20 mouse cellular contexts compared by ENCODE assay signal in the genomic region with DNA sequence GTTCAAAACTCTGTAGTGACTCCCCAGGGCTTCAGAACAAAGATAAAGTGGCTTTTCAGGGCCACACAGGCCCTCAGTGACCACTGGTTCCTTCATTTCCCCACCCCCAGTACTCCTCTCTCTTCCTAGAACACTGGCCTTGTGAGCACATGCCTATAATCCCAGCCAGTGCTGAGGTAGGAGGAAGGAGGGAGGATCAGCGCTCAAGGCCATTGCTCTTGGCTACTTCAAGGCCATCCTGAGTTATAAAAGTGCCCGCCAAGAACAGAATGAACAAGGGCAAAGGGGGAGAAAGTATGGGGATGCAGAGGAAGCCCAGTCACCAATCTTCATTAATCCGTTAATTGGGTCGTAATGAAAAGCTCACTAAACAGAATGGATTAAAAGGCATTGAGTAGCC. TPM values are rescaled to one million over a fixed set of nuclear protein-coding genes. Genes with fewer than 3 reads are reported as not detected.
A peak's percentile ranks its signal among the peaks of the same experiment; 100 is the strongest.
DNase-seq lines count a peak whose midpoint lies in the region; ATAC-seq lines count a peak whose summit lies in the region.
"Had no signal": no experiment of that assay in that cellular context is flagged by ENCODE, and none has a peak within 500 bp of the region (broad histone marks: within the 10 kb centered on the region; RNA-seq: fewer than 3 reads in every experiment).

No protein-coding gene starts in this region.

- no peaks in the 10 kb centered on the region for H3K27me3 ChIP-seq in intestine, embryonic 15.5 days (replicated peaks)
- H3K27me3 ChIP-seq: forebrain, embryonic 15.5 days; heart, embryonic 12.5 days; hindbrain, embryonic 15.5 days had no signal

- no peak for ATAC-seq in intestine, embryonic 15.5 days
- ATAC-seq: forebrain, embryonic 15.5 days; intestine, postnatal 0 days had no signal

- 89% methylated on average over 4 of the region's 4 CpGs for WGBS in intestine, embryonic 15.5 days

- no peak overlapping the region for H3K4me3 ChIP-seq in intestine, embryonic 15.5 days (replicated peaks)
- H3K4me3 ChIP-seq: embryonic facial prominence, embryonic 10.5 days; forebrain, embryonic 10.5 days; forebrain, embryonic 15.5 days; heart, embryonic 12.5 days; hindbrain, embryonic 15.5 days had no signal

- peak; percentile 68 to 69 for DNase-seq in adrenal gland, adult (ENCODE audit: inconsistent age in 2 of 2, low spot score in 1 of 2)
- DNase-seq in adrenal gland, postnatal 25 days = no peak
- DNase-seq in ovary, adult 18-20 months (ENCODE audit: low spot score) = peak; percentile 74
- DNase-seq in ovary, postnatal 10 days (ENCODE audit: low spot score) = no peak
- DNase-seq in testis, postnatal 10 days (ENCODE audit: low spot score) = peak; percentile 53
- DNase-seq in gastrocnemius, adult 8-10 months (ENCODE audit: low spot score in 2 of 2) = no peak
- DNase-seq: cerebellum, adult 11-12 months; cerebellum, adult 9-10 months; cerebellum, postnatal 36 days; gastrocnemius, postnatal 10 days; heart, postnatal 36 days; kidney, adult 9 months had no signal

- no peak overlapping the region for H3K4me2 ChIP-seq in intestine, embryonic 15.5 days (replicated peaks)
- H3K4me2 ChIP-seq: forebrain, embryonic 15.5 days; heart, embryonic 12.5 days; hindbrain, embryonic 15.5 days had no signal

- H3K4me1 ChIP-seq in intestine, embryonic 15.5 days (replicated peaks) = no peaks in the 10 kb centered on the region
- H3K4me1 ChIP-seq: embryonic facial prominence, embryonic 10.5 days; forebrain, embryonic 15.5 days; hindbrain, embryonic 15.5 days had no signal

- no peak overlapping the region for H3K9ac ChIP-seq in intestine, embryonic 15.5 days
- H3K9ac ChIP-seq: forebrain, embryonic 15.5 days; heart, embryonic 12.5 days; hindbrain, embryonic 15.5 days had no signal

- H3K9me3 ChIP-seq in intestine, embryonic 15.5 days = no peaks in the 10 kb centered on the region
- H3K9me3 ChIP-seq: embryonic facial prominence, embryonic 10.5 days; forebrain, embryonic 10.5 days; forebrain, embryonic 15.5 days; heart, embryonic 12.5 days; hindbrain, embryonic 15.5 days had no signal

- H3K36me3 ChIP-seq in intestine, embryonic 15.5 days = no peaks in the 10 kb centered on the region
- H3K36me3 ChIP-seq: embryonic facial prominence, embryonic 10.5 days; forebrain, embryonic 10.5 days; forebrain, embryonic 15.5 days; heart, embryonic 12.5 days; hindbrain, embryonic 15.5 days had no signal

- no peak overlapping the region for H3K27ac ChIP-seq in intestine, embryonic 15.5 days
- H3K27ac ChIP-seq: embryonic facial prominence, embryonic 10.5 days; forebrain, embryonic 10.5 days; forebrain, embryonic 15.5 days; hindbrain, embryonic 15.5 days had no signal

RNA-seq across cellular contexts. Expression of a gene that starts 44.1 kb away (rescaled TPM):
- total RNA-seq in adrenal gland, postnatal 25 days (2021) = 10.1 and 11.8 TPM in 2 replicates
- total RNA-seq in gastrocnemius, adult 8-10 months (2022) = 1 to 10 TPM; 2.1 to 3.5 (median 3.3) TPM
- polyA plus RNA-seq in intestine, embryonic 15.5 days (2015; fragmentation: Nextera tagmentation; extraction: Ambion mirVana) = 17.4 and 19.4 TPM in 2 replicates

RNA-seq across cellular contexts. Expression of a gene that starts 44.1 kb away (rescaled TPM):
- total RNA-seq in adrenal gland, postnatal 25 days (2021) = 16.3 and 21.5 TPM in 2 replicates
- total RNA-seq in gastrocnemius, adult 8-10 months (2022) = 10 to 100 TPM; 12.7 to 32.8 (median 20.0) TPM
- polyA plus RNA-seq in intestine, embryonic 15.5 days (2015; fragmentation: Nextera tagmentation; extraction: Ambion mirVana) = 29.3 and 31.7 TPM in 2 replicates

RNA-seq across cellular contexts. Expression of a gene that starts 49.2 kb away (rescaled TPM):
- 0.39 and 0.76 TPM in 2 replicates for total RNA-seq in adrenal gland, postnatal 25 days (2021)
- under 1 TPM; 0.63 to 0.92 (median 0.80) TPM for total RNA-seq in gastrocnemius, adult 8-10 months (2022)
- 0.93 and 0.95 TPM in 2 replicates for polyA plus RNA-seq in intestine, embryonic 15.5 days (2015; fragmentation: Nextera tagmentation; extraction: Ambion mirVana)
- total RNA-seq: MEL had no signal

Comparison
In these comparisons a context has a peak if more than half of its experiments do, and no peak if none do; other contexts are left out.
1. DNase-seq: peak in adrenal gland, adult (2 of 2), ovary, adult 18-20 months (single experiment) and testis, postnatal 10 days (single experiment); none in adrenal gland, postnatal 25 days (single experiment), ovary, postnatal 10 days (single experiment) and gastrocnemius, adult 8-10 months (0 of 2).